Mouse (Mus musculus) fat pad, adult 2 months (tissue): Measurements from ENCODE around the gene Atpaf2.
A peak's percentile ranks its signal among the peaks of the same experiment; 100 is the strongest.

ENCODE experiments used
- DNase-seq: peaks from one replicate; pipeline ENCODE4 v3.0.0-alpha.2; 2011; ENCODE audit warnings: low read depth, low spot score; ENCODE audit errors: extremely low read depth

The Atpaf2 gene

DNA sequence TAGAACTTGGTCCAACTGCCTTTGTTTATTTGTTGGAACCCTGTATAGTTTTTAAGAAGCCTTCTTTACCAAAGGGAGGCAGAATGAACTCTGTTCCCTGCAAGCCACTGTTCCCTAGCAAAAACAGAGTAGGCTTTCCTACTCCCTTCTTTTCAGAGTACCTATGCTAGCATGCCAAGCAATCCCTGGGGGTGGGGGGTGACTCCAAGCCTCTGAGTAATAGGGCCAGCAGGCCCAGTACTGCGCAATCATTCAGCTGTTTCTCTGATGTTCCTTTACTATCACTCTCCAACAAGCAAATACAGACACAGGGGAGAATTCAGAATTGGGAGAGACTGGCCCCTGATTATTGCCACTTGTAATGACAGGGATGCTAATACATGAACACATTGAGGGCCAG lies 11.7 kb downstream of the Atpaf2 start:
- DNase-seq = no peak

DNA sequence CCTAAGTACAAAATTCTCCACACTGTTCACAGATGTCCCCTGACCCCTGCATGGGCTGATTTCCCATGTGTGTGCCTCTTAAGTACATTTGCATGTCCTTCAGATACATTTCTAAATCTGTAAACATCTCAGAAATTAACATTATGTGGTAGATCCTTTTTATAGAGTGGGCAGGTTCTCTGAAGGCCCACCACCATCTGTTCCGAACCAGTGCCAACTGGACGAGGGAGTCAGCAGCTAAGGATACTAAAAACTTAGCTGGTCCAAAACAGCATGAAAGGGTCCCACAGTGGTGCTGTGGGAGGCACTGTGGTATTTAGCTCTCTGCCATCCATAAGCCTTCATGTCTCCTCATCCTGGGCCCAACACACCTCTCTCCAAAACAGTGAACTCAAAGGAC lies 21.1 kb downstream of the Atpaf2 start:
- DNase-seq = no peak

DNA sequence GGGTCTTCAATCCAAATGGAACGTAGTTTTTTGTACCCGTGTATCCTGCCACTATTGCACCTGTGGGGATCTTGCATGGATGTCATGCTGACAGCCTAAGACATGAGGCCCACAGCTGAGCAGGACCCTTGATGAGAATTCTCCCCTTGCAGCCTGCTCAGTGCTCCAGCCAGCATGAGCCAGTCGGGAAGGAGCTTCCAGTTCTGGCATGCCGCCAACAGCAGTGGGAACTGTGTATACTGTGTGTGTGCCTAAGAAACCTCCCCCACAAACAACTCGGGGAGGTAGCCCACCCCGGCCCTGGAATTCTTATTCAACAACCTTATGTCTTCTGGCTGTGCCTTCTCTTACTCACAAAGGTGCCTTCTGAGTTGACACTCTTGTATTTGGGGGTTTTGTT lies 21.7 kb downstream of the Atpaf2 start:
- no peak for DNase-seq

DNA sequence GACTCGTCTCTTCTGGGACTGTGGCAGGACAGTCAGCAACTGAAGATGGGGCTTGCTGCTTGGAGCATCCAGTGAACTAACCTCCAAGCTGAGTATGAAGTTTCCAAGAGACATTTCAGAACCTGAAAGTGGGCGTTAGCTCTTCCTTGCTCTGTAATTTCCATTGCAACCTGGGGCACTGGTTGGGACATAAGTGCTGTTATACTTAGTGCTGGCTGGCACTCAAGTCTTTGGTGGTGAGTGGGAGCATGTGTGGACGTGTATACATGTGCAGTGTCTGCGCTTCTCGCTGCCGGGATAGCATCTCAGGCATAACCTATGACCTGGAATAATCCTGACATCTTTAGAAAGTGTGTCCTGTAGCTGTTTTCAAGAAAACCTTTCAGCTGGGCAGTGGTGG lies 26.9 kb downstream of the Atpaf2 start:
- DNase-seq = peak; percentile 65

DNA sequence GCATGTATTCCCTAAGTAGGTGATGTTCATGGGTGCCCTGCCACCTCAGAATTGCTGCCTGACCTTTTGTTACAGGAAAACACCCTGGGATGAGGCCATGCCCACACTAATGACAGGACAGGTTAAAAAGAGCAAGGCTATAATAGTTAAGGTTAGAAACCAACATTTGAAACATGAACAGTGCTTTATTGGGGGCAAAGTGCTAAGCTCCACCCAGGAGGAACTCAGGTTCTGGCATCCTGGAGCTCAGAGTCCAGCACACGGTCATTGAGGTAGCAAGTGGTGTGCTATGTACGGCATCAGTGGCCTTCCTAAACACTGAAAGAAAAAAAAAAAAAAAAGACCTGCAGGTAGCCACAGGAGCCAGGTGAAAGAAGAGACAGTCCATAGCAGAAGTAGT lies 30.3 kb downstream of the Atpaf2 start:
- no peak for DNase-seq

DNA sequence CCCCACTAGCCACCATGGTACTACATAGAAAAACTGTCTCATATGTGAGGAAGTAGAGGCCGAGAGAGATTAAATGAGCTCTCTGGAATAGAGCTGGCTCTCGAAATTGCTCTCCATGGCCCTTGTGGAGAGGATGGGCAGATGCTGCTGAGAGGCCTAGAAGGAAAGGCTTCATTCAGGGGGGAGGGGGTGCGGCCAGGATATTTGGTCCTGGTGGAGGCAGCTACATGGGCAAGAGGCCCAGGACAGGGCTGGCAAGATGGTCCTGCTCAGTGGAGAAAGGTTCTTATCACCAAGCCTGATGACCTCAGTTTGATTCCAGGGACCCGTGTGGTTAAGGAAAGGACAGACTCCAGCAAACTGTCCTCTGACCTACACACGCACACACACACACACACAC lies 32.3 kb downstream of the Atpaf2 start:
- no peak for DNase-seq

DNA sequence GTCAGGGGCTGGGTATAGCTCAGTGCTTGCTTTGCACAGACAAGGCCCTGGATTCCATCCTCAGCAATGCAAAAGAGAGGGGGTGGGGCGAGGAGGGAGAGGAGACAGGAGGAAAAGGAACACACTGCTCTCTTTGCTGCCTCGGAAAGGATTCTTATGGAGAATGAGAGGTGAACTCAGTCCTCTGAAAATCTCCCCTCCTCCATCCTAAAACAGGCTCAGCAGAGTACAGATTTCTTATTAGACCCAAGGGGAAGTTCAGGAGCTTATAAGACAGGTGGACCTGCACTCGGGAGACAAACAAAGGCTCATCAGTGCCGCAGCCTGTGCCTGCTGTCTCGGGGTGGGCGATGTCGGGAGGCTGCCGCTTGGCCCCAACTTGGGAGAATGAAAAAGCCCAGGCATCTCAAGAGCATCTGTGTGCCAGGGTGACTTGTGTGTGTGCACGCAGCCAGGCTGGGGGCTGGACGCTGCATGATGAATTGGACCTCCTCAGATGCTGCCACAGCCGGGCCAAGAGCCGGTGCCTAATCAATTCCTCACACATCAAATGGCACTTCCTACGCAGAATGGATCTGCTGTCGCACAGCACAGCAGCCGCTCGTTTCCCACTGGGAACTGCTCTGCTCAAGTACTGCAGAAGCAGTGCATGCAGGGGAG lies 33.4 kb downstream of the Atpaf2 start:
- DNase-seq = no peak

DNA sequence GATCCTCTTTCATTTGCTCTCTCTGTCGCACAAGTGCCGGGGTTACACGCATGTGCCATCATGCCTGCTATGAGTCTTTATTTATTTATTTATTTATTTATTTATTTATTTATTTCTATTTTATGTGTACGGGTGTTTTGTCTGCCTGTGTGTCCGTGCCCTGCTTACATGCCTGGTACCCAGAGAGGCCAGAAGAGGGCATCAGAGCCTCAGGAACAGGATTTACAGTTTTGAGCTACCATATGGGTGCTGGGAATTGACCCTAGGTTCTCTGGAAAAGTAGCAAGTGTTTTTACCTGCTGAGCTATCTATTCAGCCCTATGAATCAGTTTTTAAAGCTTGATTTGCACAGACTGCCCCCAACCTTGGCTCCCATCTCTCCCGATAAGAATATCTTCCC lies 34.7 kb downstream of the Atpaf2 start:
- DNase-seq = no peak

DNA sequence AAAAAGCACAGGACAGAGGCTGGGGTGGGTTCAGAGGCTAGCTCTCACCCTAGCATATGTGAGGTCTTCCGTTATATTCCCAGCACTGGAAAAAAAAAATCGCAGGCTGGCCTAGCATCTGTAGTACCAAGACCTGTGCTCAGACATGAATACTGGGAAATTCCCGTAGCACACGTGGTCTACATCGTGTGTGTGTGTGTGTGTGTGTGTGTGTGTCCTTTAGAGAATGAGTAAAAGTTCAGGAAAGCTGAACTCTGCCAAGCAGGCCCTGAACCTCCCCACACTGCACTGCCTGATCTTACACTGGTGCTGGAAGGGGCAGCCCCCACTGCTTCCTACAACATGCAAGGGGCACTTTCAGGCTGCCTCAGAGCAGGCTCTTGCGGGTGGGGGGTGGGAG lies 43.8 kb downstream of the Atpaf2 start:
- DNase-seq = no peak

DNA sequence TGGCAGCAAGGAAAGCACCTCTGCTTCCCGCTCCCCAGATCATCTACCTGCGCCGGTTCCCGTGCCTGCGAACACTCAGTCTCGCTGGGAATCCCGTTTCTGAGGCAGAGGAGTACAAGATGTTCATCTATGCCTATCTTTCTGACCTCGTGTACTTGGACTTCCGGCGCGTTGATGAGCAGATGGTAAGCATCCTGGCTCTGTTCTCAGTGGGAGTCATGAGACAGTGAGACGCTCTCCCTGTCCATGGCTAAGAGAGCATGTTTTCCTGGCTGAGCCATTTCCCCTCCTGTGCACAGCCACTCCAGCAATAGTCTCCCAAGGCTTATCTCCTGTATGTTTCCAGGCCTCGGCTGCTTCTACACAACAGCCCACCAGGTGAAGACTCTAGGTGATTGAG lies 47.8 kb downstream of the Atpaf2 start:
- no peak for DNase-seq

DNA sequence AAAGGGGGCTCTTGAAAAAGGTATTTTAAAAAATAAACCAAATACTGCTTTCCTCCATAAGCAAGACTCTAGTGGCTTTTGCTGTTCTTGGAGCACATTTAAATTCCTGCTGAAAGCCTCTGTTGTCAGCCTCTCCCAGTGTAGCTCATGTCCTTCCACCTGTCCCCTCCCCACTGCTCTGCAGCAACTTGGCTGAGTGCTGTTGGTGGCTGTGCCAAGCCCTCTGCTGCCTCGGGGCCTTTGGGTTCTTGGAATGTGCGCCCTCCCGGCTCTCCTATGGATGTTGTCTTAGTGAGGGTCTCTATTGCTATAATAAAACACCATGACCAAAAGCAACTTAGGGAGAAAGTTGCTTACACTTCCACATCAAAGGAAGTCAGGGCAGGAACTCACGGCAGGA lies 48.8 kb downstream of the Atpaf2 start:
- DNase-seq = no peak

DNA sequence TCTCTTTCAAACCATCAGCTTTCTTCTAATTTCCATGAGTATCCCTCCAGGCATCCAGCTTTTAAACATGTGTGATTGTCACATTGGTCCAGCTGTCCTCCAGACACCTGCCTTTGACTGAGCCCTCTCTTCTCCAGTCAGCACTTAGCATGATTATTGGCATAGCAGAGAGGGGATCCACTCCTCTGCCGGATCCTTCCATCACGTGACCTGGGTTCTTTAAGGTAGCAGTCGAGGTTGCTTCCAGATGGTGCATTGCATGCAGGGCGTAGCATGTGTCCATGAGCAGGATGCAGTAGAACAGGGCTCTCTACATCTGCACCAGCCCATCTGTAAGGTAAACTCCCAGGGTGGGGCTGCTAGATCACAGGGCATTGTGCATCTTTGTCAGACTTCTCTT lies 49.3 kb downstream of the Atpaf2 start:
- no peak for DNase-seq

DNA sequence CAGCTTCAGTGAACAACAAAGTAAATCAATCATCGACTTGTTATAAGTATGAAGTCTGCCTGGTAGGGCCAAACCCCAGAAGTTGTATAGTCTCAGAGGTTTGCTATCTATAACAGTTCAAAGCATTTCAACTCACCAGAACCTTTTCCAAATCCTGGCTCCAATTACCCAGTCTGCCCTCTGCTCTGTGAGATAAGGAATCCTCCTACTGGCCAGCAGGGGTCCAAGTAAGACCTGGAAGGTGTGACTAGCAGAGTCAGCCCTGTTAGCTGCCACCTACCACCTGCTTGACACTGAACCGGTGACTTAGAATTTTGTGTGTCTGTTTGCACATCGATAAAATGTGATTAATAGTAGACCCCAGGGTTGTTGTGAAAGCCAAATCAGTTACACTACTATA lies 51.0 kb downstream of the Atpaf2 start:
- DNase-seq = no peak

DNA sequence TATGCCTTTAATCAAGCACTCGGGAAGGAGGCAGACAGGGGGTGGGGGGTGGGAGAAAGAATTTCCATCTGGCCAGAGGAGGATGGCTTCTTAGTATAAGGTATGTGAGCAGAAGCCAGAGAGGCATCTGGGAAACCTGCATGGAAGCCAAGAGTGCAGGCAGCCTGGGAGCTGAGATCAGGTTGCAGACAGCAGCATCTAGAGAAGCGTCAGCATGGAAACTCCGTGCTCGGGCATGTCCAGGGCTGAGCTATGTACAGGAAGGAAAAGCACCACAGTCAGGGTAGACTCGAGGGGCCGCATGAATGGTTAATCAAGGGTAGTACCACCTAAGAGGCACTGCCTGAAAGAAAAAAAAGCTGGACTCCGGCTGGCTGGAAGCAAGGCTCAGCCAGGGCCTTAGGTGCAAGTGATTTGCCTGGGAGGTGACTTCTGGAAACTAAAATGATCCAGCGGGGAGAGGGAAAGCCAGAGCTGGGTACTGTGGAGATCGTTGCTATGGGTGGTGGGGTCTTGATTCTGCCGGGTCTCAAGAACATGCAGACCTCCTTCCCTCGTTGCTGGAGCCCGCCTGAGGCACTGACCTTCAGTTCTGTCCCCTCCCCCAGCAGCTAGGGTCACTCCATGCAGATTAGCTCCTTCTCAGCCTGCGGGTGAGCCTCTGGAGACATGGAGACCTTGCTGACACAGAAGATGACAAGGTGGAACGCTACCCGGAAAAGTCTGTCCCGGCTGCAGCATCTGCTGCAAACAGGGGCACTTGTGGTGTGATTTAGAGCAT lies 51.8 kb downstream of the Atpaf2 start:
- no peak for DNase-seq

DNA sequence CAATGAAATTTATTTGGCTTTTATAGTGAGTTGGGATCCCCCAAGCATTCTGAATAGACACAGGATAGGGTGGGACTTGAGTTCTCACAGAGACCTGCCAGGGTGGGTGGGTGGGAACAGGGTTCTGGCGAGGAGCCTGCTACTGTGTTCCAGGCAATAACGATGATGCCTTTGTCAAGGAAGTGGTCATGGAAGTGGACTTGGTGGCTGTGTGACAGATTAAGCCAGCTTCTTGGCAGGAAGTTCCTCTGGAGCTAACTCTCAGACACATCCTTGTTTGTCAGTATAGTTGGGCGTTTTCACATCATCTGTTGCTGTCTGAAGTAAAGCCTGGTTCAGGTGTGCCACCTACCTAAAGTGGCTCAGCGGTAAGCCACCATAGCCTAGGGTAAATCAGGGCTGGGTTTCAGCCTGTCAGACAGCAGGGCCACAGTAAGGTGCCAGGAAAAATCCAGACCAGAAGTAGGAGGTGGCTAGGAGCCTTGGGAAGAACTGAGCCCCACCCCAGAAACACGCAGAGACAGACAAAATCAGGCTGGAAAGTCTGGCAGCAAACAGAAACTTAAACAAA lies 57.5 kb downstream of the Atpaf2 start:
- DNase-seq = peak; percentile 65

DNA sequence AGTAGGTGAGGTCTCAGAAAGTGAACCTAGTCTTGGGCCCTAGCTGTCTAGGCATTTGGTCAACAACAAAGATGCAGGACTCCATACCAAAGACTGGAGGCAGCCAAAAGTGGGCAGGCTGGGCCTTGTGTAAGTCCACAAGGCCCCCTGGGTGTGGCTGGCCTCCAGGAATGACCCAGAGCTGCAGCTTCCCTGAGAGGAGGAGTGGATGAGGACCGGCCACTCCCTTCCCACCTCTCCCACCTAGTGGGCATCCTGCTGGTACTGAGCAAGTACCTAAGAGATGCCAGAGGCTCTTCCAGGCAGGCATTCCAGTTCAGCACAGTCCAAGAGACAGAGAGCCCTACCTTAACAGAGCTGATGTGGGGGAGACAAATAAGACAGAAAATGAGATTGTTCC lies 58.3 kb downstream of the Atpaf2 start:
- DNase-seq = no peak

DNA sequence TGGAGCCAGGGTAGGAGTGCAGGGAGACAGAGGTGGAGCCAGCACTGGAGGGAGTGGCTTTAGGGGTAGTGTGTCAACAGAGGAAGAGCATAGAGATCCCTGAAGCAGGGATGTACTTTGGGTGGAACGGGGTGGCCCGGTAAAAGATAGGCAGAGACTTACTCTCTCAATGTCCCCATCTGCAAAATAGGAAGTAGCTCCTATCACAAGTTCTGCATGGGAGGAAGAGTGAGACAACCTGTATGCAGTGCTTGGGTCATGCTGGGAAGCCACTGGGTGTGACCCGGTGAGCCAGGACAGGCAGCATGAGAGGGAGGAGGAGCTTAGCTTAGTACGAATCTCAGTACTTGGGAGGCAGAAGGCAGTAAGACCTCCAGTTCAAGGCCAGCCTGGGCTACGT lies 59.1 kb downstream of the Atpaf2 start:
- no peak for DNase-seq

DNA sequence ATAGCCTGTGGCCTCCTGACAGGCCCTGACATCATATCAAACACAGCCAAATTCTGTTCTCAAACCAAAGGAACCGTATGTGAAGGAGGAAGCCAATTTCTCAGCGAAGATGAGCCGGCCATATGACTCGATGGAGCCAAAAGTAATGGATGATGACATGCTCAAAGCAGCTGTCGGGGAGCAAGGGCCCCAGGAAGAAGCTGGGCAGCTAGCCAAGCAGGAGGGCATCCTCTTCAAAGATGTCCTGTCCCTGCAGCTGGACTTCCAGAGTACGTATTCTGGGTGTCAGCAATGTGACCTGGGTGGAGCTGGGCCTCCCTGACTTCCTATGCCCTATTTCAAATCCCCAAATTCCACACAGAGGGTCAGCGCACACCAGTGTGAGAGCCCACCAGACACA lies 59.7 kb downstream of the Atpaf2 start:
- no peak for DNase-seq

DNA sequence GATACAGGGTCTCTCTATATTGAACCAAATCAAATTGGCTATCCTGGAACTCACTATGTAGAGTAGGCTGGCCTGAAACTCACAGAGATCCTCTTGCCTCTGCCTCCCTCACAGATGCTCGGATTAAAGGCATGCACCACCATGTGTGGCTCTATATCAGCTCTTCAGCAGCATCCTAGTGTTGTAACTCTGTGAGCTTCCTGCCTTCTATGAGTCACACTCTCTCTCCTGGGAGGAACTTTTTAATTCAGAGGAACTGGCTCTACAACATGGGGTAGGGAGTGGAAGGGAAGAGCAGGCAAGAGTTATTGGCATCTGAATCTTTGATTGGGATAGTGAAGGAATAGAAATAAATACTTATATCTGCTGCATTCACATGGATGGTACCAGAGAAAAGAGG lies 61.1 kb downstream of the Atpaf2 start:
- no peak for DNase-seq

DNA sequence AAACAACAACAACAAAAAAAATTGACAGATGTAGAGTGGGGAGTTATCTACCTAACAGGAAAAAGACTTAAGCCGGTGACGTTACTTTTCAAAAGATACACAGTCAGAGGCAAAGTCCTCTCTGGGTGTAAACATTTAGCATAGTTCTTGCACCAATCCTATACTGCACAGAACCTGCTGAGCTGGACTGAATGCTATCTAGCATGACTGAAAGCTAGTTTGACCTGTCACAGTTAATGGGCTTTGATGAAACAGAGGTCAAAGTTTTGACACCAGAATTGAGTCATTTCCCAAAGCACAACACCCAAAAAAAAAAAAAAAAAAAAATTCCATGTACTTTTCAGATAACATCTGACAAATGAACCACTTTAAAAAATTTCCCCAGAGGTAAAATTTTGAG lies 62.3 kb downstream of the Atpaf2 start:
- DNase-seq = peak; percentile 62

DNA sequence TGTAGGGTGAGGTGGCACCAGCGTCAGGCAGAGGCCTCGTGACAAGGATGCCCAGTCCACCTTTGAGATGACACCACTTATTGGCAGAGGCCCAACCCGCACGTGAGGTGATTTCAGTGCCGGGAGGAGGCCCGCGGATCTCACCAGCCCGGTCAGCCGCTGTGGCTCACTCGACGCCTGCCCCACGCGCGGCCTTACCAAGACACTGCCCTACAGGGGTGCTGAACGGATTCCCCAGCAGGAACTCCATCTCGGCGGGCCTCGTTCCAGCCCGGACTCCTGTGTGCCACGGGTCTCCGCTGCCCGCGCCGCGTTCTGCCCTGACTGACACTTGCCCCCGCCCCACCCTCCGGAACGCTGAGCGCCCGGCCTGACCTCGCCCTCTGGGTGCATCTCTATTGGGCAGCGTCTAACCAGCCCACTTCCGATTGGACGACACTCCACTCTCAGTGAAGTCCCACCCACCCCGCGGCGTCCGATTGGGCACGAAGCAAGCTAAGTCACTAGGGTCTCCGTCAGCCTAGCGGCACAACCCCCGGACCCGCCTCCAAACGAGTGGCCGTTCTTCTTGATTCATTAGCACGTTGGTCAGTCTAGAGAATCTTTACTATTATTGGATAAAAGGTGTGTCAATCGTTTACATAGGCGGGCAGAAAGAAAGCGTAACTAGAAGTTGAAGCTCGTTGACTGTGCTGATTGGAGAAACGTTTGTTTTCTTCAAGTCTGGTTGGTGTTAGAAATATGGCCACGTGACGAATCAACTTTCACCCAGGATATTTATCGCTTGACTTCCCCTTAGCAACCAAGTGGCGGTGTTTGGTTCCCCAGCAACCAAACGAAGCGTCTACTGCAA lies 65.5 kb downstream of the Atpaf2 start, which contains the start of the genes Tom1l2 and Drc3:
Gene Tom1l2, minus strand, starts transcription at position 347 of the 853 bp plus-strand sequence.
Gene Drc3, plus strand, starts transcription at position 771 of the 853 bp plus-strand sequence.
- DNase-seq = peak; percentile 99
